Mouse (Mus musculus): ENCODE results near the gene Zscan4d. TPM values are rescaled to one million over a fixed set of nuclear protein-coding genes. Genes with fewer than 3 reads are reported as not detected.

Zscan4d gene
- not detected for total RNA-seq (2023)

DNA sequence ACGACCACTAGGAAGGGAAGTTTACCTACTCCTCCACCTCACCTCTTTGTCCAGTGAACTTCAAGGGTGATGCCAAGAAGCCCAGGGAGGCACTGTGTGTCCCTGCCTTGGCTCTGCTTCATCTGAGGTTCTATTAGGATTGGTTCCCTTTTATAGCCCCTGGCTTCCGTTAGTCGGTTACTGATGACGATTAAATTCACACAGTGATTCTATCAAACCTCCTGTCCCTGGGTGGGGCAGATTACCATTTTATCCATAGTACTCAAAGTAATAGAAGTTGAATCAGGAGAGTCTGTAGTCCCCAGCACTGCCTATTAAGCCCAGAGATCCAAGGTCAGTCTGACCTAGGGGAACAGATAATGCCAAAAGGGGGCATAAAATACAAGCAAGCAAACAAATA lies at the start of gene Zscan4d:
Gene Zscan4d (minus strand): TSS at position 101 of the 400 bp plus-strand sequence.

Other genes with a start within 250 kb of the Zscan4d start
- not detected for gene Zscan4c, start 160.4 kb downstream of the Zscan4d start, total RNA-seq (2023)
- gene Zscan4-ps1, start 96.5 kb downstream of the Zscan4d start, total RNA-seq (2023), result not detected
- not detected for gene Zscan4e, start 144.5 kb upstream of the Zscan4d start, total RNA-seq (2023)
- not detected for gene Zscan4f, start 231.8 kb upstream of the Zscan4d start, total RNA-seq (2023)

Measured in CD4-positive naive resting alpha-beta T cell, adult 76 days (primary cell).